Mouse (Mus musculus): ENCODE measurements around the gene Sumo1.

GRCm38 (mm10) chr1:59542231-59542630 is 128.4 kb downstream of the Sumo1 start:
- no peak for TF ChIP-seq CTCF (IDR thresholded peaks at IDR 0.05; ENCODE audit: low read depth, low read length)
- no peak for TF ChIP-seq POLR2A (IDR thresholded peaks at IDR 0.05; ENCODE audit: insufficient read depth, low read length)
